Mouse (Mus musculus) liver, embryonic 14.5 days (tissue): ENCODE measurements around the gene Kctd21.

Experiments used
- CTCF ChIP-seq: IDR thresholded peaks from 2 replicates; pipeline ENCODE4 v1.5.1; 2016; ENCODE audit warnings: antibody characterized with exemption, low read depth, control low read depth
- EP300 ChIP-seq: IDR thresholded peaks from 2 replicates; pipeline ENCODE4 v1.6.1; 2016; ENCODE audit warnings: antibody characterized with exemption, low read depth

DNA sequence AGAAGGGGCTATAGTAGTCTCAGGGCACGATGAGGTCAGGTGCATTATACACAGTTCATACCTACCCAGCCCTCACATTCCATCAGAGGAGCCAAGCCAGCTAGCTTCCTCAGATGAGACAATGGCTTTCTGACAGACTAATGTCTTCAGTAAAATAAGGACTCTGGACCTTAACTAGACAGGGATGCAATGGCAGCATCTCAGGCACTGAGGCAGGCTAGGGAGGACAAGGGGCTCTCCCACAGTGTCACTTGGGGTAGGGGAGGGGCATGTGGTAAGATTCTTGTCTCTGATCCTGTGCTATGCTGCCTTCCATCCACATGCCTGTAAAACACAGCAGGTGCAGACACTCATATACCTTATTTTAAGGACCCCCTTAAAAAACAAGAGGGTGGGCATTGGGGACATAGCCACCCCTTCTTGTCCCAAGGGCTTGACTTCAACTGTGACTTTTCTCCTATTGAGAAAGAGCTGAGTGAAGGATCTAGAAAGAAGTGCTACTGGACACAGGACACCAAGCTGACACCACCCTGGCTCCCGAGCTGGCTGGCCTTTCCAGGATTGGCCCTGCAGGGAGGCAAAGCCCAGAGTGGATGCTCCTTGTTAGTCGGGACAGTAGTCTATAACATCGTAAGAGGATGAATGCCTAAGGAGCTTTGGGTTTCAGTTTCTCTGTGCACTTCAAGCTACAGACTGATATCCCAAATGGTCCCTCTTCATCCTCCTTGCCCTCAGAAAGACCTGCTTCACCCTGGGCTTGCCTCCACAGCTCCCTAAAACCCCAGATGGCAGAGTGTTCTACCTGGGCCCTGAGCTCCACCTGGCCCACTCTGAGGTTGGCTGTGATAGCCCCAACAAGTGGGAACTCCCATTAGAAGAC, 22.4 kb upstream of the Kctd21 start:
- TF ChIP-seq EP300: no peak
- no peak for TF ChIP-seq CTCF
